Mouse (Mus musculus) CH12.LX (cell line): ENCODE data around the gene Far1. TPM values are rescaled to one million over a fixed set of nuclear protein-coding genes. Genes with fewer than 3 reads are reported as not detected.

Source experiments
- DNase-seq: peaks from one replicate; pipeline ENCODE4 v3.0.0-alpha.2; 2013; ENCODE audit errors: extremely low read depth
- H3K27ac ChIP-seq: 2 replicates; pipeline ENCODE4 v1.5.1; 2012; ENCODE audit warnings: low read depth, mild to moderate bottlenecking, control low read depth, moderate library complexity; ENCODE audit not compliant: insufficient read depth
- H3K27me3 ChIP-seq: replicated peaks from 2 replicates; pipeline ENCODE3; 2012; ENCODE audit warnings: inconsistent platforms
- H3K36me3 ChIP-seq, 2 experiments: replicated peaks in 1 of 2; 2 replicates each; pipeline versions ENCODE3 to v1.6.1; 2012; ENCODE audit warnings: inconsistent platforms in 1 of 2, low read length in 1 of 2, mild to moderate bottlenecking in 1 of 2, mixed read lengths in 1 of 2, moderate library complexity in 1 of 2; ENCODE audit not compliant: control insufficient read depth in 1 of 2, insufficient read depth in 1 of 2
- H3K4me1 ChIP-seq, 2 experiments: 2 replicates each; pipeline ENCODE4 v1.6.1; 2012; ENCODE audit warnings: inconsistent platforms in 1 of 2, moderate library complexity in 1 of 2; ENCODE audit not compliant: insufficient read depth in 2 of 2, control insufficient read depth in 1 of 2
- H3K4me2 ChIP-seq: 2 replicates; pipeline ENCODE4 v1.6.1; 2012; ENCODE audit warnings: low read depth, mild to moderate bottlenecking, control low read depth; ENCODE audit not compliant: poor library complexity, insufficient read depth, severe bottlenecking
- H3K4me3 ChIP-seq, 3 experiments: fragments of 150-350 bp in 1 of 3; sonication (generic) in 1 of 3; replicated peaks in 1 of 3; 2 replicates each; pipeline versions ENCODE3 to v1.5.1; 2011 to 2012; ENCODE audit warnings: low read depth in 2 of 3, low read length in 2 of 3, mild to moderate bottlenecking in 2 of 3, moderate library complexity in 2 of 3, control low read depth in 1 of 3, improper control_type of control experiment in 1 of 3, inconsistent platforms in 1 of 3, mixed read lengths in 1 of 3; ENCODE audit not compliant: poor library complexity in 1 of 3
- H3K79me2 ChIP-seq: replicated peaks from 2 replicates; pipeline ENCODE4 v1.6.1; 2012; ENCODE audit warnings: mild to moderate bottlenecking, moderate library complexity; ENCODE audit not compliant: control insufficient read depth, poor library complexity, insufficient read depth, severe bottlenecking; ENCODE audit errors: extremely low read depth
- H3K9ac ChIP-seq: 2 replicates; pipeline ENCODE4 v1.6.1; 2012; ENCODE audit warnings: low read depth, mild to moderate bottlenecking, control low read depth, moderate library complexity; ENCODE audit not compliant: insufficient read depth
- H3K9me3 ChIP-seq: replicated peaks from 2 replicates; pipeline ENCODE3; 2012; ENCODE audit warnings: low read length, inconsistent platforms, mixed read lengths
- CHD2 ChIP-seq: IDR thresholded peaks from 2 replicates; pipeline ENCODE4 v1.6.1; 2011; ENCODE audit warnings: low read length, improper control_type of control experiment
- E2F4 ChIP-seq: IDR thresholded peaks from 2 replicates; pipeline ENCODE4 v1.6.1; 2011; ENCODE audit warnings: low read depth, low read length, improper control_type of control experiment; ENCODE audit not compliant: insufficient replicate concordance
- ELF1 ChIP-seq: IDR thresholded peaks from 2 replicates; pipeline ENCODE4 v1.6.1; 2014; ENCODE audit warnings: low read depth, mild to moderate bottlenecking, inconsistent platforms, low read length, improper control_type of control experiment
- EP300 ChIP-seq: IDR thresholded peaks from 2 replicates; pipeline ENCODE4 v1.6.1; 2011; ENCODE audit warnings: low read length, improper control_type of control experiment
- ETS1 ChIP-seq: conservative IDR thresholded peaks from 2 replicates; pipeline ENCODE4 v1.6.1; 2012; ENCODE audit warnings: low read depth, mild to moderate bottlenecking, inconsistent platforms, low read length, improper control_type of control experiment, moderate library complexity
- HCFC1 ChIP-seq: IDR thresholded peaks from 2 replicates; pipeline ENCODE4 v1.6.1; 2012; ENCODE audit warnings: low read depth, mild to moderate bottlenecking, inconsistent platforms, low read length, improper control_type of control experiment
- JUND ChIP-seq: conservative IDR thresholded peaks from 2 replicates; pipeline ENCODE4 v1.6.1; 2011; ENCODE audit warnings: low read depth, low read length, improper control_type of control experiment
- KAT2A ChIP-seq: IDR thresholded peaks from 2 replicates; pipeline ENCODE4 v1.6.1; 2012; ENCODE audit warnings: low read length, improper control_type of control experiment, inconsistent platforms; ENCODE audit not compliant: insufficient replicate concordance
- MAFK ChIP-seq: IDR thresholded peaks from 2 replicates; pipeline ENCODE4 v1.6.1; 2011; ENCODE audit warnings: low read length, improper control_type of control experiment; ENCODE audit not compliant: insufficient replicate concordance
- MAX ChIP-seq: IDR thresholded peaks from 2 replicates; pipeline ENCODE4 v1.6.1; 2011; ENCODE audit warnings: low read length, improper control_type of control experiment
- MAZ ChIP-seq: IDR thresholded peaks from 2 replicates; pipeline ENCODE4 v1.6.1; 2012; ENCODE audit warnings: low read depth, mild to moderate bottlenecking, inconsistent platforms, low read length, improper control_type of control experiment, moderate library complexity
- MEF2A ChIP-seq: IDR thresholded peaks from 2 replicates; pipeline ENCODE4 v1.6.1; 2014; ENCODE audit warnings: low read depth, mild to moderate bottlenecking, inconsistent platforms, low read length, improper control_type of control experiment, borderline replicate concordance
- MYC ChIP-seq: IDR thresholded peaks from 2 replicates; pipeline ENCODE4 v1.6.1; 2011; ENCODE audit warnings: low read depth, mild to moderate bottlenecking, improper control_type of control experiment, low read length
- NRF1 ChIP-seq: IDR thresholded peaks from 2 replicates; pipeline ENCODE4 v1.6.1; 2014; ENCODE audit warnings: low read depth, mild to moderate bottlenecking, inconsistent platforms, low read length, improper control_type of control experiment, moderate library complexity
- PAX5 ChIP-seq: IDR thresholded peaks from 2 replicates; pipeline ENCODE4 v1.6.1; 2012; ENCODE audit warnings: low read length, inconsistent platforms, mixed read lengths
- POLR2AphosphoS2 ChIP-seq: IDR thresholded peaks from 2 replicates; pipeline ENCODE4 v1.6.1; 2011; ENCODE audit warnings: low read depth, low read length, improper control_type of control experiment
- RCOR1 ChIP-seq: conservative IDR thresholded peaks from 2 replicates; pipeline ENCODE4 v1.6.1; 2012; ENCODE audit warnings: low read depth, mild to moderate bottlenecking, inconsistent platforms, low read length, improper control_type of control experiment
- TCF12 ChIP-seq: IDR thresholded peaks from 2 replicates; pipeline ENCODE4 v1.6.1; 2014; ENCODE audit warnings: low read depth, mild to moderate bottlenecking, inconsistent platforms, low read length, improper control_type of control experiment
- UBTF ChIP-seq: IDR thresholded peaks from 2 replicates; pipeline ENCODE4 v1.6.1; 2012; ENCODE audit warnings: low read depth, mild to moderate bottlenecking, inconsistent platforms, low read length, improper control_type of control experiment, moderate library complexity
- USF2 ChIP-seq: conservative IDR thresholded peaks from 2 replicates; pipeline ENCODE4 v1.6.1; 2011; ENCODE audit warnings: low read depth, low read length, improper control_type of control experiment
- ZC3H11A ChIP-seq: IDR thresholded peaks from 2 replicates; pipeline ENCODE4 v1.6.1; 2012; ENCODE audit warnings: low read depth, mild to moderate bottlenecking, inconsistent platforms, low read length, improper control_type of control experiment
- ZKSCAN1 ChIP-seq: IDR thresholded peaks from 2 replicates; pipeline ENCODE4 v1.6.1; 2012; ENCODE audit warnings: low read depth, inconsistent platforms, low read length, improper control_type of control experiment, borderline replicate concordance
- ZMIZ1 ChIP-seq: IDR thresholded peaks from 2 replicates; pipeline ENCODE4 v1.6.1; 2012; ENCODE audit warnings: low read depth, mild to moderate bottlenecking, inconsistent platforms, low read length, improper control_type of control experiment
- dilution Hi-C: fragments of 300-500 bp; cut with MboI; formaldehyde crosslinking; loops from 2 replicates; pipeline ENCODE4 v1.14.3; 2020; ENCODE audit warnings: low sequenced_read_pairs; ENCODE audit not compliant: extremely low pct_unique_long_range_greater_than_20kb, extremely low pct_ligation_motif_present
- in situ Hi-C: fragments of 300-500 bp; cut with MboI; formaldehyde crosslinking; loops from 3 replicates; pipeline ENCODE4 v1.14.3; 2019; ENCODE audit warnings: low sequenced_read_pairs, low pct_ligation_motif_present, low pct_unique_long_range_greater_than_20kb, mixed read lengths
- polyA plus RNA-seq: library from polyadenylated mRNA; unstranded; fragments of >175 nt; gene quantifications from 2 replicates; pipeline ENCODE4 v1.2.1, GENCODE M21; 2012; ENCODE audit warnings: low read depth; ENCODE audit not compliant: insufficient read length
- total RNA-seq, 2 experiments: library from RNA; depleted of rRNA; stranded (reverse); fragments of 300-350 nt in 1 of 2; fragments of >200 nt in 1 of 2; gene quantifications; 2 replicates each; pipeline ENCODE4 v1.2.3; 2012 to 2014

Gene Far1
- total and polyA plus RNA-seq, 3 experiments = 73.4 to 170 (median 97.3) TPM

GRCm38 (mm10) chr7:113591084-113591483 lies 77.5 kb downstream of the Far1 start:
- dilution Hi-C loops (no loop called here), in situ Hi-C loops (loop anchor here (5.0 kb wide), 1 partner anchor 219 kb away; no protein-coding TSS in a partner anchor)
- no peak for DNase-seq
- Histone ChIP-seq H3K4me2 (no peak overlapping the region), H3K4me1 (peaks cover 8 to 29% of the 10 kb centered on the region in 2 experiments), H3K27me3 (no peaks in the 10 kb centered on the region), H3K9me3 (no peaks in the 10 kb centered on the region), H3K27ac (no peak overlapping the region), H3K79me2 (no peaks in the 10 kb centered on the region), H3K36me3 (no peaks in the 10 kb centered on the region), H3K4me3 (no peak overlapping the region), H3K9ac (no peak overlapping the region)
- TF ChIP-seq MAX (no peak), KAT2A (no peak), RCOR1 (no peak), ZC3H11A (no peak), ELF1 (no peak), ETS1 (no peak), HCFC1 (no peak), NRF1 (no peak), UBTF (no peak), MYC (no peak), ZKSCAN1 (no peak), JUND (no peak), MEF2A (no peak), MAFK (no peak)
- TF ChIP-seq, all 38 proteins: peak for 0

GRCm38 (mm10) chr7:113591557-113592354 lies 78.1 kb downstream of the Far1 start:
- TF ChIP-seq PAX5 = no peak
- TF ChIP-seq RCOR1 = no peak
- no peak for TF ChIP-seq ZC3H11A
- no peak for TF ChIP-seq POLR2AphosphoS2
- TF ChIP-seq MAFK = no peak
- no peak for TF ChIP-seq HCFC1
- TF ChIP-seq CHD2 = no peak
- TF ChIP-seq ELF1 = no peak
- no peak for TF ChIP-seq ETS1
- no peak for TF ChIP-seq TCF12
- TF ChIP-seq E2F4 = no peak
- no peak for TF ChIP-seq EP300
- TF ChIP-seq NRF1 = no peak
- no peak for TF ChIP-seq UBTF
- TF ChIP-seq USF2 = no peak
- TF ChIP-seq JUND = no peak
- TF ChIP-seq ZMIZ1 = no peak
- no peak for TF ChIP-seq MAZ
- H3K9ac ChIP-seq = no peak overlapping the region
- dilution Hi-C loops = no loop called here
- H3K27me3 ChIP-seq = no peaks in the 10 kb centered on the region
- no peak overlapping the region for H3K4me2 ChIP-seq
- no peaks in the 10 kb centered on the region for H3K9me3 ChIP-seq
- H3K27ac ChIP-seq = no peak overlapping the region
- in situ Hi-C loops = loop anchor here (5.0 kb wide), 1 partner anchor 219 kb away; no protein-coding TSS in a partner anchor
- no peak overlapping the region for H3K4me3 ChIP-seq
- DNase-seq = no peak
- H3K79me2 ChIP-seq = no peaks in the 10 kb centered on the region
- peaks cover 8 to 29% of the 10 kb centered on the region in 2 experiments for H3K4me1 ChIP-seq
- no peaks in the 10 kb centered on the region for H3K36me3 ChIP-seq
